Mouse (Mus musculus) hindbrain, postnatal 0 days (tissue): ENCODE measurements around the gene Nepn. TPM values are rescaled to one million over a fixed set of nuclear protein-coding genes. Genes with fewer than 3 reads are reported as not detected.

Experiments used
- ATAC-seq: fragments of 200-750 bp; cut with Nextera tagmentation; 2 replicates; pipeline ENCODE4 v1.8.0; 2017; ENCODE audit warnings: mild to moderate bottlenecking, moderate TSS enrichment, moderate library complexity
- DNase-seq: peaks from one replicate; pipeline ENCODE4 v3.0.0-alpha.2; 2015; ENCODE audit warnings: low spot score
- H3K27ac ChIP-seq: fragments of 300-500 bp; sonication (generic); 2 replicates; pipeline ENCODE4 v1.5.1; 2014; ENCODE audit warnings: mild to moderate bottlenecking
- H3K27me3 ChIP-seq: fragments of 300-500 bp; sonication (generic); 2 replicates; pipeline ENCODE4 v1.6.1; 2014; ENCODE audit warnings: low read length, mixed read lengths; ENCODE audit not compliant: insufficient read depth
- H3K36me3 ChIP-seq: fragments of 300-500 bp; sonication (generic); 2 replicates; pipeline ENCODE4 v1.6.1; 2014; ENCODE audit warnings: low read length, mixed read lengths; ENCODE audit not compliant: insufficient read depth
- H3K4me1 ChIP-seq: fragments of 300-500 bp; sonication (generic); 2 replicates; pipeline ENCODE4 v1.6.1; 2014; ENCODE audit warnings: antibody characterized with exemption, low read length, mixed read lengths; ENCODE audit not compliant: insufficient read depth
- H3K4me2 ChIP-seq: fragments of 300-500 bp; sonication (generic); 2 replicates; pipeline ENCODE4 v1.6.1; 2014; ENCODE audit warnings: low read depth, mild to moderate bottlenecking, low read length, moderate library complexity, mixed read lengths
- H3K4me3 ChIP-seq: fragments of 300-500 bp; sonication (generic); 2 replicates; pipeline ENCODE4 v1.5.1; 2014; ENCODE audit warnings: low read length
- H3K9ac ChIP-seq: fragments of 300-500 bp; sonication (generic); replicated peaks from 2 replicates; pipeline ENCODE4 v1.6.1; 2014; ENCODE audit warnings: mild to moderate bottlenecking, low read length, moderate library complexity, mixed read lengths
- H3K9me3 ChIP-seq: fragments of 300-500 bp; sonication (generic); 2 replicates; pipeline ENCODE4 v1.6.1; 2016; ENCODE audit warnings: low read length, mixed read lengths
- CTCF ChIP-seq: IDR thresholded peaks from 2 replicates; pipeline ENCODE4 v1.5.1; 2016; ENCODE audit warnings: antibody characterized with exemption, control low read depth, low read depth
- WGBS: fragments of 180-500 bp; shearing (Covaris S2); extraction: QIAGEN DNeasy Blood & Tissue Kit; methylation state at CpG from one replicate; pipeline ENCODE4 v1.1.7; 2014; 5-methylcytosine and 5-hydroxymethylcytosine counted together
- polyA plus RNA-seq: library from polyadenylated mRNA; unstranded; fragments of >200 nt; fragmentation: Nextera tagmentation; extraction: Ambion mirVana; gene quantifications from 2 replicates; pipeline ENCODE4 v1.2.1, GENCODE M21; 2015
- total RNA-seq: library from RNA; depleted of rRNA; stranded (reverse); fragments of >200 nt; gene quantifications from 2 replicates; pipeline ENCODE4 v1.2.3, GENCODE M21; 2014

Gene Nepn
- total and polyA plus RNA-seq, 2 experiments from 2014 or later: not detected

DNA sequence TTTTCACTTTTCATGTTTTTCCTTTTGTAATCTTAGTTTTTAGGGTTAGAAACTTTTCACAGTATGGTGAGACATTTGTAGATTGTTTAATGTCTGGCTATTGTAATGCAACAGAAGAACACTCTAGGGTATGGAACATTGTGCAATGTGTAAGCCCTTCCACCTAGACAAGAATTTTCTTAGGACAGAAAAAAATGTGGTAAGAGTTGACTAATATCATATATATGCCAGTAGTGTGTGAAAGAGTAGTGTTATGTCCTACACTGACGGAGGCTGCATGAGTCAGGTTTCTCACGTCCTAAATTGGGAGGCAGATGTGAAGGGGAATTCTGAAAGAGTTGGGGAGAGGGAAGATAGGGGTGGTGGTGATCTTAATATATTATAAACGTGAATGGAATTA is 10.9 kb downstream of the Nepn start:
- DNase-seq (no peak), ATAC-seq (no peak)
- no peak overlapping the region for H3K4me3 ChIP-seq
- no peak for TF ChIP-seq CTCF
- WGBS: 67% methylated on average over 3 of the region's 3 CpGs
- H3K4me1 ChIP-seq: no peaks in the 10 kb centered on the region
- no peak overlapping the region for H3K9ac ChIP-seq
- no peak overlapping the region for H3K27ac ChIP-seq
- no peaks in the 10 kb centered on the region for H3K36me3 ChIP-seq
- H3K27me3 ChIP-seq: no peaks in the 10 kb centered on the region
- H3K9me3 ChIP-seq: no peaks in the 10 kb centered on the region
- H3K4me2 ChIP-seq: no peak overlapping the region

DNA sequence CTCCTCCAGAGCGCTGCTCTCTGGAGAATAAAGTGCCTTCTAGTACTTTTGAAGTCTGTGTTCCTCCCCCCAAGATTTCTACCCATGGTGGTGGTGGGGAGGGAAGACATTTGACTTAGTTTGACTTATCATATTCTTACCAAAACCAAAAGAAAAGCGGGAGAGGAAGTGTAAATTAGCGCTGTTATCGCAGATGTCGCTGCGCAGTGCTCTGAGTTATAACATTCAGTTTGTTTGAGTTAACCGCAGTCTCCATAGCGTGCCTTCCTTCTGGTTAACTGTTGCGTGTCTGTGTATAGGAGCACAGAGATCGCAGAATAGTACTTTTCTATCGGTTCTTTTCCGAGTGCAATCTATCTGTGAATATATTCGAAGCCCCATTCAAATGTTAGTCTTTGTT is 16.4 kb downstream of the Nepn start:
- WGBS: 92% methylated on average over 13 of the region's 13 CpGs
- ATAC-seq (no peak), DNase-seq (no peak)
- Histone ChIP-seq H3K9me3 (no peaks in the 10 kb centered on the region), H3K36me3 (no peaks in the 10 kb centered on the region), H3K4me2 (no peak overlapping the region), H3K9ac (no peak overlapping the region), H3K4me3 (no peak overlapping the region), H3K27me3 (peaks cover 5% of the 10 kb centered on the region; the same call in 1 of the 2 replicates), H3K4me1 (no peaks in the 10 kb centered on the region), H3K27ac (no peak overlapping the region)
- no peak for TF ChIP-seq CTCF

DNA sequence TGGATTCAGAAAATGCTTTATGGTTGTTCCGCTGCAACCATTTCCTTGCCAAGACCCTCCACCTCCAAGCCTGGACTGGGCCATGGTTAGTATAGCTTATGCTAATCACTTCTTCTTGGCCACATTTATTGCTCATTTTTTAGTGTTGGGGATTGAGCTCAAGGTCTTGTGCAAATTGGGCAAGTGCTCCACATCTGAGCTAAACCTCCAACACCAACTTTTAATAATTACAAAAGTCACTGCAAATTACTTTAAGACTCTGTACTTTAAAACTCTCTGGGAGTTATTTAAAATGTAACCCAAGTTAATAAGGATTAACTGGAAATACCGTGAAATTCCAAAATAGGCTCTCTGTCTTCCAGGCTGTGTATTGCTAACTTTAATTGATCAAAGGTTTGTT is 18.8 kb downstream of the Nepn start:
- 93% methylated on average over 2 of the region's 2 CpGs for WGBS
- H3K27ac ChIP-seq: no peak overlapping the region
- ATAC-seq: no peak
- no peak overlapping the region for H3K4me3 ChIP-seq
- H3K4me1 ChIP-seq: no peaks in the 10 kb centered on the region
- DNase-seq: no peak
- peaks cover 5% of the 10 kb centered on the region; the same call in 1 of the 2 replicates for H3K27me3 ChIP-seq
- no peak overlapping the region for H3K4me2 ChIP-seq
- H3K36me3 ChIP-seq: no peaks in the 10 kb centered on the region
- H3K9ac ChIP-seq: no peak overlapping the region
- no peak for TF ChIP-seq CTCF
- no peaks in the 10 kb centered on the region for H3K9me3 ChIP-seq

- TF ChIP-seq CTCF: no peak
- Histone ChIP-seq H3K4me3 (no peak overlapping the region), H3K4me1 (0 out of 2 replicates have a peak, but pooled peaks cover 10% of the 10 kb centered on the region), H3K27ac (no peak overlapping the region), H3K36me3 (no peaks in the 10 kb centered on the region), H3K9me3 (no peaks in the 10 kb centered on the region), H3K27me3 (no peaks in the 10 kb centered on the region), H3K9ac (no peak overlapping the region), H3K4me2 (no peak overlapping the region)
- DNase-seq: no peak
- no peak for ATAC-seq
- 84% methylated on average over 2 of the region's 2 CpGs for WGBS
Observed at GRCm38 (mm10) chr10:52415020-52415419, 26.2 kb downstream of the Nepn start.

GRCm38 (mm10) chr10:52416458-52416857 is 27.7 kb downstream of the Nepn start:
- H3K4me1 ChIP-seq: 0 out of 2 replicates have a peak, but pooled peaks cover 10% of the 10 kb centered on the region
- no peaks in the 10 kb centered on the region for H3K27me3 ChIP-seq
- peak overlapping the region; percentile 72 for H3K4me3 ChIP-seq
- H3K9ac ChIP-seq: peak overlapping the region; percentile 45; the same call in 1 of the 2 replicates
- no peaks in the 10 kb centered on the region for H3K9me3 ChIP-seq
- H3K27ac ChIP-seq: peak overlapping the region; percentile 75
- peak overlapping the region; percentile 73 for H3K4me2 ChIP-seq
- ATAC-seq: no peak
- no peaks in the 10 kb centered on the region for H3K36me3 ChIP-seq
- TF ChIP-seq CTCF: no peak
- no peak for DNase-seq
- WGBS: 58% methylated on average over 2 of the region's 2 CpGs

- DNase-seq (peak; percentile 98), ATAC-seq (peak; percentile 99)
- Histone ChIP-seq H3K4me1 (0 out of 2 replicates have a peak, but pooled peaks cover 10% of the 10 kb centered on the region), H3K9me3 (no peaks in the 10 kb centered on the region), H3K36me3 (no peaks in the 10 kb centered on the region), H3K4me3 (peak within 1 kb of the TSS; percentile 72), H3K27ac (peak within 1 kb of the TSS; percentile 97), H3K9ac (peak within 1 kb of the TSS; percentile 89), H3K4me2 (peak within 1 kb of the TSS; percentile 73), H3K27me3 (no peaks in the 10 kb centered on the region)
- TF ChIP-seq CTCF: peak; percentile 91
- 1% methylated on average over 65 of the region's 79 CpGs for WGBS
Observed at GRCm38 (mm10) chr10:52417299-52417997, 28.7 kb downstream of the Nepn start, which contains the start of gene Nus1. Nus1 (plus strand) TSS chr10:52417547.
